Mouse (Mus musculus) myocyte (in vitro differentiated cells): Measurements from ENCODE around the gene St5.

Experiments used
- CEBPB ChIP-seq: IDR thresholded peaks from 2 replicates; pipeline ENCODE4 v1.6.1; 2011; ENCODE audit warnings: mild to moderate bottlenecking, moderate library complexity; ENCODE audit not compliant: poor library complexity, insufficient read depth, severe bottlenecking
- E2F4 ChIP-seq: IDR thresholded peaks from one replicate; pipeline ENCODE4 v1.6.1; 2011; ENCODE audit warnings: mild to moderate bottlenecking, control low read depth, moderate library complexity; ENCODE audit not compliant: insufficient read depth
- MAX ChIP-seq: IDR thresholded peaks from one replicate; pipeline ENCODE4 v1.6.1; 2011; ENCODE audit warnings: low read depth, mild to moderate bottlenecking, control low read depth
- MYOG ChIP-seq, 3 experiments: IDR thresholded peaks; one replicate each; pipeline ENCODE4 v1.6.1; 2011; ENCODE audit warnings: control low read depth in 2 of 3, low read depth in 2 of 3, mild to moderate bottlenecking in 2 of 3; ENCODE audit not compliant: insufficient read length in 2 of 3, control insufficient read depth in 1 of 3, insufficient read depth in 1 of 3
- POLR2A ChIP-seq: IDR thresholded peaks from one replicate; pipeline ENCODE4 v1.6.1; 2011; ENCODE audit warnings: low read depth, mild to moderate bottlenecking, control low read depth, moderate library complexity; ENCODE audit not compliant: insufficient read length
- SRF ChIP-seq: IDR thresholded peaks from one replicate; pipeline ENCODE4 v1.6.1; 2011; ENCODE audit warnings: low read depth; ENCODE audit not compliant: control insufficient read depth, insufficient read length
- USF1 ChIP-seq: IDR thresholded peaks from one replicate; pipeline ENCODE4 v1.6.1; 2011; ENCODE audit warnings: low read depth, mild to moderate bottlenecking, control low read depth, moderate library complexity

GRCm38 (mm10) chr7:109615601-109616000 lies 87.8 kb downstream of the St5 start:
- TF ChIP-seq CEBPB: no peak
- no peak for TF ChIP-seq POLR2A
- TF ChIP-seq E2F4: no peak
- no peak for TF ChIP-seq MAX
- TF ChIP-seq MYOG (IDR thresholded peaks at IDR 0.05; ENCODE audit: control insufficient read depth in 1 of 3, insufficient read depth in 1 of 3, insufficient read length in 2 of 3, low read depth in 2 of 3): no peak
- TF ChIP-seq USF1: no peak
- TF ChIP-seq SRF: no peak
